Mouse (Mus musculus) liver (tissue): ENCODE data around the gene Nepn.

Source experiments
- DNase-seq: peaks from one replicate; pipeline ENCODE4 v3.0.0-alpha.2; 2020; ENCODE audit warnings: mixed read lengths

Gene Nepn

GRCm38 (mm10) chr10:52407526-52407925 lies 18.8 kb downstream of the Nepn start:
- DNase-seq = no peak

DNA sequence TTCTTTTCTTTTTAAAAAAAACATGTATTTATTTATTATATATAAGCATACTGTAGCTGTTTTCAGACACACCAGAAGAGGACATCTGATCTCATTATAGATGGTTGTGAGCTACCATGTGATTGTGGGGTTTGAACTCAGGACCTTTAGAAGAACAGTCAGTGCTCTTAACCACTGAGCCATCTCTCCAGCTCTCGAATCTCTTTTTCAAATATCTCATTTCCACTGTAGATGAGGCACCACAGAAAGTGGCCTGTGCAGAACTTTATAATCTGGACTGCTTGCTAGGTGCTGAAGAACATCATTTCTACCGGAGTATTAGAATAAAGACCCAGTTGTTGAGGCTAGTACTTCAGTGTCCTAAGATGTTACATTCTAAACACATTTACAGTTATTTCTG lies 26.2 kb downstream of the Nepn start:
- DNase-seq = no peak

DNA sequence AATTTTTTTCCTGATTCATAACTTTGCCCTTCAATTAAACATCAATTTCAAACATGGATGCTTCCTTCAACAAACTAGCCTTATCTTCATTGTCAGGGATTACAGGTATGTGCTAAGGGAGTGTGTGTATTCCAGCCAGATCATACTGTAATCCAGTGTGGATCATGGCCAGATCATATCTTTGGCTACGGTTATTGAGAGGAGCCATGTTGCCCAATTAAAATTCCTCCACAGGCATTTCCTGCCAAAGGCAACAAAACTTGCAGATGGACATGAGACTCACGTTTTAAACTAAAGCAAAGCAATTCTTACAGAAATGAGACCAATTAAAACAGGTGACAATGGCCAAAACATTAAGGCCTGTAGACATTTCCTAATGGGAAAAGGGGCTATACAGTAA lies 27.7 kb downstream of the Nepn start:
- DNase-seq = no peak

- DNase-seq = peak; percentile 97
These were observed 28.7 kb downstream of the Nepn start, which contains the start of gene Nus1 for GRCm38 (mm10) chr10:52417299-52417997. Nus1 (plus strand) TSS chr10:52417547.

DNA sequence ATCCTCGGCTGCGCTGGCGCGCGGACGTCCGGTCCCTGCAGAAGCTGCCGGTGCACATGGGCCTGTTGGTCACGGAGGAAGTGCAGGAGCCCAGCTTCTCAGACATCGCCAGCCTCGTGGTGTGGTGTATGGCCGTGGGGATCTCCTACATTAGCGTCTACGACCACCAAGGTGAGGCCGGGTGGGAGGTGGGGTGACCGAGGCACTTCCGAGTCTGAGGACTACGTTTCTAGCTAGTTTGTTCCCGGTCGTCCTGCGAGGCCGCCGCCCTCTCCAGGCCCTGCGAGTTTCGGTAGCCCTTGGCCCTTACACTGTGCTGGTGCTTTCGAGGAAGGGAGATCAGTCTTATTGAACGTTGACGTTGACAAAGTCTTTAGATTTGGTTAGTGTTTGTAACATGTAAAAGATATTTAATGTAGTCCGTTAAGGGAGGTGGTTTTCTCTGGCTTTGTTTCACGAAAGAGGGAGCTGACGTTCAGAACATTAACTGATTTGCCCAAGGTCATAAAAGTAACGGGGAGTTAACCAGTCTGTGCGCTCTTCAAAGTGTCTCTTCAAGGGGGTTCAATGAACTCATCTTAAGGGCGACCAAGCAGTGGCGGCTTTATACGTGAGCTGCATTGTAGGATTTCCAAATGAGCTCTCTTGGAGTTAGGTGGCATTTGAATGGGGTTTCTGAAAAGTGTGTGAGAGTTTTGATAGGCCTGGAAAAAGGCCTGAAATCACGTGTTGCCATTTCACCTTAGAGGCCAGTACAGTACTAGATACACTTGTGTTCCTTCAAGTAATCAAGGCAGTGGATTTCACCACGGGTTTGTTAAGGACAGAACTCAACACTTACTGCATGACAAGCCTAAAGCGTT lies 29.5 kb downstream of the Nepn start:
- DNase-seq = no peak

- DNase-seq = no peak
These were observed 30.2 kb downstream of the Nepn start for GRCm38 (mm10) chr10:52418931-52419330.

- no peak for DNase-seq
These were observed 30.6 kb downstream of the Nepn start for GRCm38 (mm10) chr10:52419402-52419801.

DNA sequence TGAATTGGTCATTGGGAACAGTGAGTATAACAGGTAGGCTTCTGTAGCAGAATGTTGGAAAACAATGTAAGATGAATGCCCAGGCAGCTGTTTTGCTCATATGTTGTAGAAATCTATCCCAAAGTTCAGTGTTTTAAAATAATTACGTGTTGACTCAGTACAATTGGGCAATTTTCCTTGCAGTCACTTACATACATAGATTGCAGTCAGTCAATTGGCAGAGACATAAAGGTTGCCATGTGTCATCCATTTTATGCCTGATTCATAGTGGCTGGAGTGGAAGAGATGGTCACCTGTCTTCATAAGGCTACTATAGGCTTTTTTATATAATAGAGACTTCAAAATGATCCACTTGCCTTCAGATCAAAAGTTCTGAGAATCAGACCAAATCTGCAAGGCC lies 31.8 kb downstream of the Nepn start:
- DNase-seq = no peak

DNA sequence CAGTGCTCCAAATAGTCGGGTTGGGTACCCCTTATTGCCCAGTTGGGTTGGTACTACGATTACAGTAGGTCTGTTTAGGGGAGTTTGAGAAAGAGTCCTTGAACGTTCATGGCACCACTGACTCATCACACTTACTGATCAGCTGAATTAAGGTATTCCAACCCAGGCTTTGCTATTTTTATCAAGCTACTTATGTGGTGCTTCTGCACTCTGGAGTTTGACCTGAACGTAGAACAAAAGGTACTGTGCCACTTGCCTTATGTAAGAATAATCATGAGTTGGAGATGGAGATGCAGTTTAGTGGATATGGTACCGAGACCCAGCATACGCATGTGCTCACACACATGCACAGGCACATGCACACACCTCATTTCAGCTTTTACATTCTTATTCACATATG lies 32.9 kb downstream of the Nepn start:
- no peak for DNase-seq

- no peak for DNase-seq
These were observed 34.3 kb downstream of the Nepn start for GRCm38 (mm10) chr10:52423097-52423496.

DNA sequence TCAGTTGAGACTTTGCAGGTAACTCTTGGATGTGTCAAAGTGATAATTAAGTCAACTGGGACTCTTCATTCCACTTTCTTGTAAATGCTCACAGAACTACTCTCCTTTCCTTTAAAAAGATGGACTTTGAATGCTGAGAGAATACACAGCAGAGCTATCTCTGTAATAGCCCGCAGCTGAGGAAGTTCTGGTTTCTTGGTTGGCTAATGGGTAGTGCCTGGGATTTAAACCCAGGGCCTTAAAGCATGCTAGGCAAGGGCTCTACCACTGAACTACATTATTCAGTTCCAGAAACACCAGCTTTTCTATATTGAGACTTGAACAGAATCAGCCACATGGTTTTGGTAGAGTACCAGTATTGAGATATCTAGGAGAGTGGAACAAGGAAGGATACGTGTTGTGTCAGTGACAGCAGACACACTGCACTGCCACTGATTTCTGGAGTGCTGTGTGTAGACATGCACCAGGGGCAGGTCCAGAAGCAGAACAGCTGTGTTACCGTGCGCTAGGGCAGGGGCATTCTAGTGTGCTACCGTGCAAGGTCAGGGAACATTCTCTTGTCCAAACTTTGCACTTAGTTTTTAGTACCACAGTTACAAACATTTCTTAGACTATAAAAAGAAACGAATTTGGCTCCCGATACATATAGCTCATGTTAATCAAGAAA lies 37.7 kb downstream of the Nepn start:
- no peak for DNase-seq

DNA sequence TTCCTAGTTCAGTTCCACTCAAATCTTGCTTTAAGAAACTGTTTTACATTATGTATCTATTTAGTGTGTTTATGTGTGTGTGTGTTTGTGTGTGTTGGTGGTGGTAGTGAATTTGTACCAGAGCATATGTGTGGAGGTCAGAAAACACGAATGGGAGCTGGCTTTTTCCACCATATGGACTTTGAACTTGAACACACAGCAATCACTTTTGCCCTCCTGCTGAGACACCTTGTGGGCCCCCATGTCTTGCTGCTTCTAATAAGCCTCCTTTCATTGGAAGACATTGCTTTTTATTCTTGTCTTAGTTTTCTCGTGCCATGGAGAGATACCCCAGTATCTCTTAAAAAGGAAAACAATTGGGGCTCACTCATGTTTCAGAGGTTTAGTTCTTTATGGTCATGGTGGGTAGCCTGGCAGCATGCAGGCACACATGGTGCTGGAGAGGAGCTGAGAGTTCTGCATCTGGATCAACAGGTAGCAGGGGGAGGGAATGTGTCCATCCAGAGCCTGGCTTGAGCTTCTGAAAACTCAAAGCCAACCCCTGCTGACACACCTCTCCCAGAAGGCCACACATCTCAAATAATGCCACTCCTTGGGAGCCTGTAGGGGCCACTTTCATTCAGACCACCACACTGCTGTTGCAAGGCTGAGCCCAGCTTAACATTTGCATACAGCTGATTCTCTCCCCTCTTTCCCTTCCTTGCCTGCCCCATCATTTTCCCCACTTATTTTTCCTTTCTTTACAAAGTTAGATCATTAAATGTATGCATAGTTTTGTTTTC lies 39.1 kb downstream of the Nepn start:
- no peak for DNase-seq

DNA sequence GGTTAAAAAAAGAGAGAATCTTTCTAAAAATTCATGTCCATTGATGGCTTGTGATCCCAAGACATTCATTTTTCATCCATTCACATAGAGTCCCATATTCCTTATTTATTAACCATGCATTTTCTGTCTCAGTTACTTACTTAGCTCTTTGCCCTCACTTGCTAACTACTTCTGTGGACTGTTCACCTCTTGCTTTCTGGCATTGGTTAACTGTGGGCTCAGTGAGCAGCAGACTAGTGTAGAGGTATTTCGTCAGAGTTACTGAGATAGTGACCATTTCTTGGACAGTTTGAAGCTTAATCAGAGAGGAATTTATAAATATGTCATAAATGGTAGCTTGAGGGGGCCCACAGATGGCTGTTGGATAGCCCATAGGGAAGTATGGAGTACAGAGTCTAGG lies 42.2 kb downstream of the Nepn start:
- no peak for DNase-seq

GRCm38 (mm10) chr10:52434836-52435235 lies 46.1 kb downstream of the Nepn start:
- DNase-seq = no peak
